ENCODE assay signal across 9 mouse cellular contexts in genomic region chr14:4855299-4855980, GRCm38 (mm10). TPM values are rescaled to one million over a fixed set of nuclear protein-coding genes. Genes with fewer than 3 reads are reported as not detected.
DNase-seq lines count a peak whose midpoint lies in the region; ATAC-seq and TF ChIP-seq lines count a peak whose summit lies in the region.
"Not testable (repeated sequence)": the region's sequence is repeated elsewhere in the genome, so short reads cannot be mapped to it uniquely, and the experiment has no call there.
"Had no signal": no experiment of that assay in that cellular context is flagged by ENCODE, and none has a peak within 500 bp of the region (broad histone marks: within the 10 kb centered on the region; RNA-seq: fewer than 3 reads in every experiment).

TSS of gene Gm3264 (plus strand) at chr14:4855576.

- peak within 1 kb of the TSS; percentile 45; the same call in 1 of the 2 replicates for H3K4me2 ChIP-seq in forebrain, embryonic 11.5 days (ENCODE audit: low read depth, low read length, severe bottlenecking)
- peak within 1 kb of the TSS; percentile 53 for H3K4me2 ChIP-seq in hindbrain, embryonic 15.5 days

- not testable (repeated sequence) for TF ChIP-seq CTCF in left cerebral cortex, adult 2 months (IDR thresholded peaks at IDR 0.05); olfactory bulb, adult 2 months (IDR thresholded peaks at IDR 0.05; ENCODE audit: insufficient read depth, low read depth, low read length)

- H3K36me3 ChIP-seq in forebrain, embryonic 11.5 days (ENCODE audit: control insufficient read depth, insufficient read depth, low read length); heart, embryonic 10.5 days; hindbrain, embryonic 15.5 days: not testable (repeated sequence)

- not testable (repeated sequence) for H3K27ac ChIP-seq in forebrain, embryonic 11.5 days (ENCODE audit: low read depth, low read length); left cerebral cortex, adult 2 months; olfactory bulb, adult 2 months (ENCODE audit: insufficient read depth, low read depth, low read length)
- H3K27ac ChIP-seq in heart, embryonic 10.5 days = peak within 1 kb of the TSS; percentile 70; the same call in 1 of the 2 replicates
- peak within 1 kb of the TSS; percentile 67 for H3K27ac ChIP-seq in hindbrain, embryonic 15.5 days (replicated peaks)

- DNase-seq in brain, adult 2 months (ENCODE audit: low read depth, low spot score) = peak; percentile 5
- DNase-seq in forebrain, embryonic 11.5 days (ENCODE audit: low spot score) = peak; percentile 50
- DNase-seq in heart, embryonic 10.5 days (ENCODE audit: low spot score) = peak; percentile 33
- peak in 1 of 2 experiments; percentile 9 for DNase-seq in left cerebral cortex, adult 2 months (ENCODE audit: extremely low spot score in 1 of 2, low spot score in 2 of 2)
- DNase-seq in lung, postnatal 10 days = peak; percentile 3

- not testable (repeated sequence) for TF ChIP-seq POLR2A in olfactory bulb, adult 2 months (IDR thresholded peaks at IDR 0.05; ENCODE audit: insufficient read depth, low read depth, low read length)

- intact Hi-C loops in left cerebral cortex, adult 2 months (cut with DNase I) = not testable (repeated sequence)

- 3% methylated on average over 37 of the region's 59 CpGs for WGBS in forebrain, embryonic 11.5 days
- 3% methylated on average over 44 of the region's 59 CpGs for WGBS in heart, embryonic 10.5 days
- 4% methylated on average over 37 of the region's 59 CpGs for WGBS in hindbrain, embryonic 15.5 days
- WGBS in olfactory bulb, adult 2 months = under 1% methylated on average over 52 of the region's 59 CpGs

- peak within 1 kb of the TSS; percentile 26 for H3K4me3 ChIP-seq in forebrain, embryonic 11.5 days (ENCODE audit: low read depth, low read length)
- H3K4me3 ChIP-seq in heart, embryonic 10.5 days = peak within 1 kb of the TSS; percentile 48
- peak within 1 kb of the TSS; percentile 47 for H3K4me3 ChIP-seq in hindbrain, embryonic 15.5 days
- H3K4me3 ChIP-seq in left cerebral cortex, adult 2 months = peak within 1 kb of the TSS; percentile 21
- H3K4me3 ChIP-seq in olfactory bulb, adult 2 months (ENCODE audit: insufficient read depth, low read depth, low read length) = peak within 1 kb of the TSS; percentile 30; the same call in 1 of the 2 replicates

- not testable (repeated sequence) for H3K27me3 ChIP-seq in forebrain, embryonic 11.5 days (ENCODE audit: control insufficient read depth, insufficient read depth, low read length); heart, embryonic 10.5 days (ENCODE audit: insufficient read depth, poor library complexity, severe bottlenecking); hindbrain, embryonic 15.5 days

- not testable (repeated sequence) for H3K4me1 ChIP-seq in forebrain, embryonic 11.5 days (replicated peaks; ENCODE audit: control insufficient read depth, insufficient read depth, low read length); heart, embryonic 10.5 days; hindbrain, embryonic 15.5 days (replicated peaks); olfactory bulb, adult 2 months (ENCODE audit: control insufficient read depth, insufficient read depth, low read length)

- H3K9ac ChIP-seq in forebrain, embryonic 11.5 days (ENCODE audit: low read length) = peak within 1 kb of the TSS; percentile 41; the same call in 1 of the 2 replicates
- H3K9ac ChIP-seq in hindbrain, embryonic 15.5 days = peak within 1 kb of the TSS; percentile 48

- not testable (repeated sequence) for H3K9me3 ChIP-seq in forebrain, embryonic 11.5 days (ENCODE audit: control insufficient read depth, low read length); heart, embryonic 10.5 days; hindbrain, embryonic 15.5 days

- not testable (repeated sequence) for ATAC-seq in forebrain, embryonic 11.5 days (replicated peaks; ENCODE audit: low FRiP score); hindbrain, embryonic 15.5 days (ENCODE audit: low FRiP score, low read depth)

RNA-seq across cellular contexts. Expression of gene Gm3264, which starts in this region (rescaled TPM):
- polyA plus RNA-seq in forebrain, embryonic 11.5 days (2014; fragmentation: Nextera tagmentation; extraction: Ambion mirVana) = 0.53 and 0.75 TPM in 2 replicates
- 2.4 and 2.5 TPM in 2 replicates for polyA plus RNA-seq in heart, embryonic 10.5 days (2016; fragmentation: Nextera tagmentation; extraction: Ambion mirVana)
- 3.0 and 3.4 TPM in 2 replicates for polyA plus RNA-seq in hindbrain, embryonic 15.5 days (2015; fragmentation: Nextera tagmentation; extraction: Ambion mirVana)
- total RNA-seq in left cerebral cortex, adult 2 months (2021) = 1 to 10 TPM; 5.4 to 6.1 TPM
- polyA plus RNA-seq in olfactory bulb, adult 2 months (2012; ENCODE audit: insufficient read depth, insufficient read length, low replicate concordance, missing spikeins) = not detected in 2 replicates
- total RNA-seq: granulocyte monocyte progenitor cell, adult 5-6 weeks; megakaryocyte, adult 5-6 weeks had no signal

Comparison
In these comparisons a context has a peak if more than half of its experiments do, and no peak if none do; other contexts are left out.
1. Peak in DNase-seq, H3K4me3 ChIP-seq, H3K9ac ChIP-seq and H3K4me2 ChIP-seq in forebrain, embryonic 11.5 days; RNA of the gene not detected or under 1 TPM.